Mouse (Mus musculus): ENCODE results near the gene Ppp6r3. TPM values are rescaled to one million over a fixed set of nuclear protein-coding genes. Genes with fewer than 3 reads are reported as not detected.

Ppp6r3 gene
- polyA plus RNA-seq, 1 experiment: 171 TPM

DNA sequence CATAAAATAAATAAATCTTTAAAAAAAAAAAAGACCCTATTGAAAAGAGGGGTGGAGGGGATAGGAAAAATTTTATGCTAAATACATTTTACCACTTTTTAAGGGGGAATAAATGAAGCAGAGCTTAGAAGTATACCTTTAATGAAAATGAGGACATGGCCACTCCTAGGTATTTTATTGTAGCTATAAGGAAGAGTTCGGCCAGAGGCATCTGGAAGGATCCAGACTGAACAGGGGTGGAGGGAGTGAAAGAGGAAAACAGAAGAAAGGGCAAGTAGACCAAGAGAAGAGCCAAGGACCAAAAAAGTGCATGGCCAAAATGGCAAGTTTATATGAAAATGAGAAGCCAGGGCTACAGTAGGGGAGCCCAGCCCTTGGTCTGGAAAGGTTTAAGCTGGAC is 25.4 kb downstream of the Ppp6r3 start:
- no peaks in the 10 kb centered on the region for H3K9me3 ChIP-seq (replicated peaks; ENCODE audit: control insufficient read depth, insufficient read depth, low read length, poor library complexity, severe bottlenecking)

DNA sequence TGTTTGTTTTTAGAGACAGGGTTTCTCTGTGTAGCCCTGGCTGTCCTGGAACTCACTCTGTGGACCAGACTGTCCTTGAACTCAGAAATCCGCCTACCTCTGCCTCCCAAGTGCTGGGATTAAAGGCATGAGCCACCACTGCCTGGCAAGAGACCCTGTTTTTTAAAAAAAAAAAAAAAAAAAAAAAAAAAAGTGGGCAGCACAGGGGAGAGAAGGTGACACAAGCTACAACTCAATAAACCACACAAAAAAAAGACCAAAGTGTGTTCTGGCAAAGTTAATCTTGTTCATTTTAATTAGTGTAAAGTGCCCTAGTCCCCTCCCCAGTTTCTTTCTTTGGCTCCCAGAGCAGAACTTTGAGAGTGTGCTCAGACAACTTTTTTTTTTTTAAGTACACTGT is 26.3 kb downstream of the Ppp6r3 start:
- no peaks in the 10 kb centered on the region for H3K4me1 ChIP-seq (ENCODE audit: control insufficient read depth, insufficient read depth, low read length)

More for the DNA sequence above, 25.4 kb downstream of the Ppp6r3 start:
- TF ChIP-seq POLR2A (IDR thresholded peaks at IDR 0.05; ENCODE audit: insufficient read depth, low read length) (no peak), CTCF (IDR thresholded peaks at IDR 0.05; ENCODE audit: low read depth, low read length) (no peak), EP300 (IDR thresholded peaks at IDR 0.05; ENCODE audit: insufficient read depth, low read depth, low read length) (no peak)
- no peaks in the 10 kb centered on the region for H3K27me3 ChIP-seq (ENCODE audit: control insufficient read depth, insufficient read depth, low read length, poor library complexity, severe bottlenecking)
- H3K36me3 ChIP-seq (ENCODE audit: control insufficient read depth, insufficient read depth, low read length, poor library complexity, severe bottlenecking): peaks cover 4% of the 10 kb centered on the region; the same call in 1 of the 2 replicates
- H3K4me3 ChIP-seq (ENCODE audit: low read depth, low read length): no peak overlapping the region
- peaks cover 2% of the 10 kb centered on the region for H3K4me1 ChIP-seq (ENCODE audit: control insufficient read depth, insufficient read depth, low read length)
- no peak overlapping the region for H3K27ac ChIP-seq (ENCODE audit: insufficient read depth, low read length)
- no peak overlapping the region for H3K9ac ChIP-seq (ENCODE audit: low read depth, poor library complexity, severe bottlenecking)

DNA sequence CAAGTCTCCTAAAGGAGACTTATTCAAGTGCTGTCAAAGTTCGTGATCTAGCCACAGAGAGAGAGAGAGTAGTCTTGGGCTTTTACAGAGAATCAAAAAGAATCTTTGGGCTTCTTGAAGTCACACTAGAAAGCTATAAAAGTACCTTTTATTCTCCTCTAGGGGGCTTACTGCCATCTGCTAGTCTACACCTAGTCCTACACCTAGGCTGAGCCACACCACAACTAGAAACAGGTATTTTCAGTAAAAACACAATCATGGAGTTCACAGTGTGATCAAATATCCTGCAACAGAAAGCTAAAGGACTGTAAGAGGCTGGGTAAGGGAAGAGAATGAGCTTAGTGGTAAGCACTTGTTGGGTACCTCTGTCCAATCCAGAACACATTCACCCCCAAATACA is 27.2 kb downstream of the Ppp6r3 start:
- Histone ChIP-seq H3K9ac (ENCODE audit: low read depth, poor library complexity, severe bottlenecking) (no peak overlapping the region), H3K9me3 (replicated peaks; ENCODE audit: control insufficient read depth, insufficient read depth, low read length, poor library complexity, severe bottlenecking) (no peaks in the 10 kb centered on the region), H3K27ac (ENCODE audit: insufficient read depth, low read length) (no peak overlapping the region), H3K4me3 (ENCODE audit: low read depth, low read length) (no peak overlapping the region), H3K4me1 (ENCODE audit: control insufficient read depth, insufficient read depth, low read length) (no peaks in the 10 kb centered on the region), H3K27me3 (ENCODE audit: control insufficient read depth, insufficient read depth, low read length, poor library complexity, severe bottlenecking) (no peaks in the 10 kb centered on the region), H3K36me3 (ENCODE audit: control insufficient read depth, insufficient read depth, low read length, poor library complexity, severe bottlenecking) (peaks cover 7% of the 10 kb centered on the region)
- no peak for TF ChIP-seq CTCF (IDR thresholded peaks at IDR 0.05; ENCODE audit: low read depth, low read length)
- TF ChIP-seq EP300 (IDR thresholded peaks at IDR 0.05; ENCODE audit: insufficient read depth, low read depth, low read length): no peak
- no peak for TF ChIP-seq POLR2A (IDR thresholded peaks at IDR 0.05; ENCODE audit: insufficient read depth, low read length)

More for the DNA sequence above, 26.3 kb downstream of the Ppp6r3 start:
- Histone ChIP-seq H3K9me3 (replicated peaks; ENCODE audit: control insufficient read depth, insufficient read depth, low read length, poor library complexity, severe bottlenecking) (no peaks in the 10 kb centered on the region), H3K27me3 (ENCODE audit: control insufficient read depth, insufficient read depth, low read length, poor library complexity, severe bottlenecking) (no peaks in the 10 kb centered on the region), H3K36me3 (ENCODE audit: control insufficient read depth, insufficient read depth, low read length, poor library complexity, severe bottlenecking) (peaks cover 4% of the 10 kb centered on the region; the same call in 1 of the 2 replicates), H3K9ac (ENCODE audit: low read depth, poor library complexity, severe bottlenecking) (no peak overlapping the region), H3K4me3 (ENCODE audit: low read depth, low read length) (no peak overlapping the region), H3K27ac (ENCODE audit: insufficient read depth, low read length) (no peak overlapping the region)
- TF ChIP-seq EP300 (IDR thresholded peaks at IDR 0.05; ENCODE audit: insufficient read depth, low read depth, low read length) (no peak), CTCF (IDR thresholded peaks at IDR 0.05; ENCODE audit: low read depth, low read length) (no peak), POLR2A (IDR thresholded peaks at IDR 0.05; ENCODE audit: insufficient read depth, low read length) (no peak)

DNA sequence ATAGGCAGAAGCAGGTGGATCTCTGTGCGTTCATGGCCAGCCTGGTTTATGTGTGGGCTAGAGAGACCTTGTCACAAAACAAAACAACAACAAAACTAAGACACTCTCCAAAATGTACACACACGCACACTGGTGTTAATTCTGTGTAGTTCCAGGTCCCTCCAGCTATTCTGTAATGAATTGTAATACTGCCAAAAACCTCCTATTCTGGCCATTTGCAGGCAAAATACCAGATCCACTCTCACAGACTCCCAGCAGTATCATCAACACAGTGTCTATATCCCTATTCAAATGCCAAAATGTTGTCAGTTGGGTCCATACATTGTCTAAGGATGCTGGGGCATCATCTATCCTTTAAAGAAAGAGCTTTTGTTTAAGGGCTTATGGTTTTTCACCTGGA is 30.6 kb downstream of the Ppp6r3 start:
- no peaks in the 10 kb centered on the region for H3K4me1 ChIP-seq (ENCODE audit: control insufficient read depth, insufficient read depth, low read length)
- no peak overlapping the region for H3K27ac ChIP-seq (ENCODE audit: insufficient read depth, low read length)
- H3K9me3 ChIP-seq (replicated peaks; ENCODE audit: control insufficient read depth, insufficient read depth, low read length, poor library complexity, severe bottlenecking): no peaks in the 10 kb centered on the region
- H3K4me3 ChIP-seq (ENCODE audit: low read depth, low read length): no peak overlapping the region
- H3K36me3 ChIP-seq (ENCODE audit: control insufficient read depth, insufficient read depth, low read length, poor library complexity, severe bottlenecking): peaks cover 9% of the 10 kb centered on the region
- no peaks in the 10 kb centered on the region for H3K27me3 ChIP-seq (ENCODE audit: control insufficient read depth, insufficient read depth, low read length, poor library complexity, severe bottlenecking)
- no peak for TF ChIP-seq CTCF (IDR thresholded peaks at IDR 0.05; ENCODE audit: low read depth, low read length)
- TF ChIP-seq POLR2A (IDR thresholded peaks at IDR 0.05; ENCODE audit: insufficient read depth, low read length): no peak
- TF ChIP-seq EP300 (IDR thresholded peaks at IDR 0.05; ENCODE audit: insufficient read depth, low read depth, low read length): no peak
- no peak overlapping the region for H3K9ac ChIP-seq (ENCODE audit: low read depth, poor library complexity, severe bottlenecking)

DNA sequence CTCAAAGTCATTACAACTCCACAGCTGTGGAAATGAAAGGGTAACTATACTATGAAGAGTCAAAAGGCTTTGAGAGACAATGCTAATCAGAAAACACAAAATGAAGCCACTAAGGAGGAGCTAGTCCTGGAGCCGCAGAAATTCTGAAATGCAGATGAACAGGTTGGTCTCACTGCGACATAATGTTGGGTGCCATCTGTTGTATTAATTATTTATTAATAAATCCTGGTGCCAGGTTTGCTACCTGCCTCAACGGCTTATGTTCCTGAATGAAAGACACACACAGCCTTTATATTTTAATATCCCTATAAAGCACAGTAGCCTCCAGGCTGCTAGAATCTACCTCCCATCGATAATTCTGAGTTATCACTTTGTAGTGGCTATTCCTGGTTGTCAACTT is 33.0 kb downstream of the Ppp6r3 start:
- Histone ChIP-seq H3K9me3 (replicated peaks; ENCODE audit: control insufficient read depth, insufficient read depth, low read length, poor library complexity, severe bottlenecking) (no peaks in the 10 kb centered on the region), H3K27ac (ENCODE audit: insufficient read depth, low read length) (no peak overlapping the region), H3K4me1 (ENCODE audit: control insufficient read depth, insufficient read depth, low read length) (no peaks in the 10 kb centered on the region), H3K27me3 (ENCODE audit: control insufficient read depth, insufficient read depth, low read length, poor library complexity, severe bottlenecking) (no peaks in the 10 kb centered on the region), H3K9ac (ENCODE audit: low read depth, poor library complexity, severe bottlenecking) (no peak overlapping the region), H3K36me3 (ENCODE audit: control insufficient read depth, insufficient read depth, low read length, poor library complexity, severe bottlenecking) (peaks cover 7% of the 10 kb centered on the region), H3K4me3 (ENCODE audit: low read depth, low read length) (no peak overlapping the region)
- TF ChIP-seq CTCF (IDR thresholded peaks at IDR 0.05; ENCODE audit: low read depth, low read length) (no peak), EP300 (IDR thresholded peaks at IDR 0.05; ENCODE audit: insufficient read depth, low read depth, low read length) (no peak), POLR2A (IDR thresholded peaks at IDR 0.05; ENCODE audit: insufficient read depth, low read length) (no peak)

DNA sequence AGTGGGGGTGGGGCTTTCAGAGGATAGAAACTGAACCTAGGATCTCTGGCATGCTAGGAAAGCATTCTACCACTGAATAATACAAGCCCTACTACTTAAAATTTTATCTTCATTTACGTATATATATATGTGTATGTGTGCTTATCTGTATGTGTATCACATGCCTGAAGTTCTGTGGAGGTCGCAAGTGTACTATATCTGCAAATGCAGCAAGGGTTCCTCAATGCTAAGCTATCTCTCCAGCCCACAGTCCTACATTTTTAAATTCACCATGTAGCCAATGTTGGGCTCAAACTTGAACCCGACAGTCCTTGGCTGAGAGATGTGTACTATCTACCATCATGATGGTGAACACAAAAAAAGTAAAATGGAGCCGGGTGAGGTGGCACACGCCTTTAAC is 34.6 kb downstream of the Ppp6r3 start:
- no peak for TF ChIP-seq POLR2A (IDR thresholded peaks at IDR 0.05; ENCODE audit: insufficient read depth, low read length)
- TF ChIP-seq CTCF (IDR thresholded peaks at IDR 0.05; ENCODE audit: low read depth, low read length): no peak
- no peak for TF ChIP-seq EP300 (IDR thresholded peaks at IDR 0.05; ENCODE audit: insufficient read depth, low read depth, low read length)
- H3K36me3 ChIP-seq (ENCODE audit: control insufficient read depth, insufficient read depth, low read length, poor library complexity, severe bottlenecking): peaks cover 9% of the 10 kb centered on the region

More for the DNA sequence above, 34.6 kb downstream of the Ppp6r3 start:
- no peak overlapping the region for H3K27ac ChIP-seq (ENCODE audit: insufficient read depth, low read length)
- H3K4me3 ChIP-seq (ENCODE audit: low read depth, low read length): no peak overlapping the region
- peaks cover 2% of the 10 kb centered on the region for H3K4me1 ChIP-seq (ENCODE audit: control insufficient read depth, insufficient read depth, low read length)
- no peaks in the 10 kb centered on the region for H3K27me3 ChIP-seq (ENCODE audit: control insufficient read depth, insufficient read depth, low read length, poor library complexity, severe bottlenecking)
- H3K9me3 ChIP-seq (replicated peaks; ENCODE audit: control insufficient read depth, insufficient read depth, low read length, poor library complexity, severe bottlenecking): no peaks in the 10 kb centered on the region
- H3K9ac ChIP-seq (ENCODE audit: low read depth, poor library complexity, severe bottlenecking): no peak overlapping the region

All from ES-Bruce4 (cell line).